Mouse (Mus musculus) retina, postnatal 1 day (tissue): ENCODE results near the gene Trim30a.
"Not testable (repeated sequence)": the region's sequence is repeated elsewhere in the genome, so short reads cannot be mapped to it uniquely, and the experiment has no call there.

Source experiments
- DNase-seq: peaks from one replicate; pipeline ENCODE4 v3.0.0-alpha.2; 2012

Trim30a gene

DNA sequence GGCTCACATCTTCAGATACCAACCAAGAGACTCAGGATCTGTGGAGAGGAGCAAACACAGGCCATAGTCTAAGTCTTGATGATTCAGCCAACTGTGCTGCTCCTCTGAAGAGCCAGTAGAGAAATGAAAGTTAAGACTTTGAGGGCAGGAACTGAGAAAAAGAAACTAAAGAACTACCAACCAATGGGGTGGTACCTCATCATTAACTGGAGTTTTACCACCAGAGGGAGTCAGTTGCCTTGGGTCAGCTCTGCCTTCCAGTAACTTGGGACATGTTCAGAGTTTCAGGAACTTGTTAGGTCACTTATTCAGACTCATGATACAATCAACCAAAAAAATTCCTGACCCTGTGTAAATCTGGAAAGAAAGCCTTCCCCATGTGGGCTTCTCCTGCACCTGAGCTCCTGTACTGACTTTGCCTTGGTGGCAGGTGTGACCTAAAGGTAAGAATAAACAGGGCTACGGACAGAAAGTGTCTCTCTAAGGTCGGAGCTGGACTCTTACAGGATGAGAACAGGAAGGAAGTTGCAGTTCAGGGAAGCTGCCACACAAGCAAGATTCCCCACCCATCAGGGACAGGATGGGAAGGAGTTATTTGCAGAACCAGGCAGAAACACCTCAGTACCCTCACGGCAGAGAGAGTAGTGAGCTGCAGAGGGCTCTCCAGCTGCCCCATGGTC lies at the start of gene Trim30a:
Gene Trim30a, minus strand, starts transcription at position 129 of the 680 bp plus-strand sequence.
- DNase-seq: no peak

DNA sequence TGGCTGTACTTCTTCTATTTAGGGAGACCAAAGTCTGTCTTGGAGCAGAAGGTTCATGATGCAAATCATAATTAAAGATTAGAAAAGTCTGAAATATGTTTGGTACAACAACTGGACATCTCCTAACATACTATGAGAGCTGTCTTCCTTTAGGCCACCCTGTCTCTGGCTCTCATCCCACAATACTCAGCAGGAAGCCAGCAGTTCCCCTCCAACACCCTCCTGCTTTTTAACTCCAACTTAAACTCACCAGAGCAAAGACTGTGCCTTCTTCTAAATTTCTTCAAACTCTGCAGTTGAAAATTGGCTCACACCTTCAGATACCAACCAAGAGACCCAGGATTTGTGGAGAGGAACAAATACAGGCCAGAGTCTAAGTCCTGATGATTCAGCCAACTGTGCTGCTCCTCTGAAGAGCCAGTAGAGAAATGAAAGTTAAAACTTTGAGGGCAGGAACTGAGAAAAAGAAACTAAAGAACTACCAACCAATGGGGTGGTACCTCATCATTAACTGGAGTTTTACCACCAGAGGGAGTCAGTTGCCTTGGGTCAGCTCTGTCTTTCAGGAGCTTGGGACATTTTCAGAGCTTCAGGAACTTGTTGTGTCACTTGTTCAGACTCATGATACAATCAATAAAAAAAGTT lies 42.5 kb upstream of the Trim30a start, which contains the start of gene Trim30d:
Gene Trim30d, minus strand, starts transcription at position 429 of the 645 bp plus-strand sequence.
- DNase-seq: not testable (repeated sequence)

DNA sequence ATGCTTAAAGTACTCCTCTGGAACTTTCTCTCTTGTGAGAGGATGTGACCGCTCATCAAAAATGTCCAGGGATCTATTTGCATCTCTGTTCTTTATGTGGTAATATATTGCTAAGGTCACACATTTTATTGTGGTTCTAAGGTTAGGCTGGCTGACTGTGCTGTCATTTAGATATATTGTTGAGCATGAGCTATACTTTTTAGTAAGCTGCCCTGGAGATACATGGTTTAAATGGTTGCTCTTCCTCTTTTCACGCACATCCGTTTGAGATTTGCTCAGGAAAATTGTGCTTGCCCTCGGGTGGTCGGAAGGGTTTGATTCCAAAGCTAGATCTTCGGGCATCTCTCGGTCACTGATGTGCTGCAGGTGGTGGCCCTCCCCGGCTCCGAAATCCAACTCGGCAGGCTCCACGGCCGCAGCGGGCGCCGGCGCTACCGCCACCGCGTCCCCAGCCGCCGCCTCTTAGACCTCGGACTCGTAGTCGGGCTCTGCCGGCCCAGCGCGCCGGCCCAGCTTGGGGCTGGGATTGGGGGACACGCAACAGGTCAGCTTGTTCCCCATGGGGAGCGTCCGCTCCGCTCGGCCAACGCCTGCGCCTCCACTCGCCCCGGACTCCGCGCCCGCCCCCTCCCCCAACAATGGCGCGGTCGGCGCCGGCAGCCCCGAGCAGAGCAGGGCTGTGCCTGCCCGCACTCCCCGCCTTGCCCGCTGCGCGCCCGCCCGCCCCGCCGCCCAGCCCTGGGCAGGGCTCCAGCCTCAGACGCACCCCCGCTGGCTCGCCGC lies 36.8 kb upstream of the Trim30a start:
- peak; percentile 34 for DNase-seq

DNA sequence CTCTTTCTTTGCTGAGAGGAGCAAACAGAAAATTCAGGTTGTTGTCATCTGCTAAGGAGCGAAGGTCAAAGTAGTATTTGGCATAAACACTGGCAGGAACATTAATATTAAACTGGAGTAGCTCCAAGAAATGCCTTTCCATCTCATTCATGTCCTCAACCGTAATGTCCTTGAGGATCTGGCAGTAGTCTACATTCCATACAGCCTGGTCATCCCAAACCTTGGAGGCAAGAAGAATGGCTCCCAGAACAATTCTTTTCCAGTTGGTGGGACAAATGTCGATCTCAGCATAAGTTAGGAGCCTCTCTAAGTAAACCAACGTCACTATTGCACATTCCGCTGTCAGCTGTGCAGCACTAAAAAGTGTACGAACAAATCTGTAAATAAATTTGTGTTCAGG lies 36.2 kb upstream of the Trim30a start:
- not testable (repeated sequence) for DNase-seq

DNA sequence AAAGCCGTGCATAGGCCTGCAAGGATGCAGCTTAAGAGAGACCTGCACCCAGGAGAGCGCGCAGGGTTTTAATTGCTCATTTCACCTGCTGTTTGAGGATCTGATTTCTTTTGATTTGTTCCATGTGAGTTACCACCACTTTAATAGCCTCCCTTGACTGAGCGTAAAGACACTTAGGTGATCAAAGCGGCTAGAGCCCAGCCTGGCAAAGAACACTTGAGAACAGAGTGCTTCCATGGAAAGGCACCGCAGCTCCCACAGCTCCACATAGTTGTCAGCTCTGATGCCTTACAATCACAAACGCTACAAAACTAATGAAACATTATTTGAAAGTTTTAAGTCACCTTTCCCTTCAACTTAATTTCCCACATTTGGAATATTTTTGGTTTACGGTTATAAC lies 34.5 kb upstream of the Trim30a start:
- DNase-seq: not testable (repeated sequence)

DNA sequence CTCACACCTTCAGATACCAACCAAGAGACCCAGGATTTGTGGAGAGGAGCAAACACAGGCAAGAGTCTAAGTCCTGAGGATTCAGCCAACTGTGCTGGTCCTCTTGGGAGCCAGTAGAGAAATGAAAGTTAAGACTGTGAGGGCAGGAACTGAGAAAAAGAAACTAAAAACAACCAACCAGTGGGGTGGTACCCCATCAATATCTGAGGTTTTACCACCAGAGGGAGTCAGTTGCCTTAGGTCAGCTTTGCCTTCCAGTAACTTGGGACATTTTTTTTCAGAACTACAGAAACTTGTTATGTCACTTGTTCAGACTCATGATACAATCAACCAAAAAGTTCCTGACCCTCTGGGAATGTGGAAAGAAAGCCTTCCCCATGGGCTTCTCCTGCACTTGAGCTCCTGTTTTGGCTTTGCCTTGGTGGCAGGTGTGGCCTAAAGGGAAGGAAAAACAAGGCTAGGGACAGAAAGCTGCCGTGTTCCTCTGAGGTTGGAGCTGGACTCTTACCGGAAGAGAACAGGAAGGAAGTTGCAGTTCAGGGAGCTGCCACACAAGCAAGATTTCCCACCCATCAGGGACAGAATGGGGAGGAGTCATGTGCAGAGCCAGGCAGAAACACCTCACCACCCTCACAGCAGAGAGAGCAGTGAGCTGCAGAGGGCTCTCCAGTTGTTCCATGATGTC lies 18.9 kb downstream of the Trim30a start:
- no peak for DNase-seq

DNA sequence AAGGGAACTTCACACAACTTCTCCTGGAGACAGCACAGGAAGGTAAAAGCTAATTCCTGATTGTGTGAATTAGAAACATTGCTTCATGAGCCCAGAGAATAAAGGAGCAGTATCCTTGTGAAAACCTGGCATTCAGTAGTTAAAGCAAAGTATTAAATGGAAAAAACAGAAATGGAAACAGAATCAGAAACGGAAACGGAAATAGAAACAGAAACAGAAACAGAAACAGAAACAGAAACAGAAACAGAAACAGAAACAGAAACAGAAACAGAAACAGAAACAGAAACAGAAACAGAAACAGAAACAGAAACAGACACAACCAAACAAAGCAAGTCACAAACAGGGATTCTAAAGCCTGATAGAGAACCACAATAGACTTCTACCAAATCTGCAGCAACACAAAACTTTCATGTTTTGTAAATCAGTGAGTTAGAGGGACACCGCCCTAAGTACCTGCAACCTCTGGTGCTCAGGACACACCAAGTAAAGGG lies 60.5 kb downstream of the Trim30a start:
- DNase-seq: no peak

DNA sequence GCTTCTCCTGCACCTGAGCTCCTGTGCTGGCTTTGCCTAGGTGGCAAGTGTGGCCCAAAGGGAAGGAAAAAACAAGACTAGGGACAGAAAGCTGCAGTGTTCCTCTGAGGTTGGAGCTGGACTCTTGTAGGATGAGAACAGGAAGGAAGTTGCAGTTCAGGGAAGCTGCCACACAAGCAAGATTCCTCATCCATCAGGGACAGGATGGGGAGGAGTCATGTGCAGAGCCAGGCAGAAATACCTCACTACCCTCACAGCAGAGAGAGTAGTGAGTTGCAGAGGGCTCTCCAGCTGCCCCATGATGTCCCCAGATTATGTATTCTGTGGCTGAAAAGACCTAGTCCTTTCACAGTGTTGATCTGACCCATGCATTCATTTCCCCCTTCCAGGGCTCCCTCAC lies 63.9 kb downstream of the Trim30a start:
- DNase-seq: no peak

DNA sequence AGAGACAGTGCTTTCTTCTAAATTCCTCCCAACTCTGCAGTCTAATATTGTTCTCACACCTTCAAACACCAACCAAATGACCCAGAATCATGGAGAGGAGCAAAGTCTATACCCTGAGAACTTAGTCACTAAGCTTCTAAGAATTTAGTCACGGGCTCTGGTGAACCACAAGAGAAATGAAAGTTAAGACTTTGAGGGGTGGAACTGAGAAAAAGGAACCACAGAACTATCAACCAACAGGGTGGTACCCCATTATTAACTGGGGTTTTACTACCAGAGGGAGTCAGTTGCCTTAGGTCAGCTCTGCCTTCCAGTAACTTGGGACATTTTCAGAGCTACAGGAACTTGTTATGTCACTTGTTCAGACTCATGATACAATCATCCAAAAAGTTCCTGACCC lies 64.3 kb downstream of the Trim30a start, which contains the start of gene Trim30c:
Gene Trim30c, minus strand, starts transcription at position 140 of the 400 bp plus-strand sequence.
- no peak for DNase-seq

DNA sequence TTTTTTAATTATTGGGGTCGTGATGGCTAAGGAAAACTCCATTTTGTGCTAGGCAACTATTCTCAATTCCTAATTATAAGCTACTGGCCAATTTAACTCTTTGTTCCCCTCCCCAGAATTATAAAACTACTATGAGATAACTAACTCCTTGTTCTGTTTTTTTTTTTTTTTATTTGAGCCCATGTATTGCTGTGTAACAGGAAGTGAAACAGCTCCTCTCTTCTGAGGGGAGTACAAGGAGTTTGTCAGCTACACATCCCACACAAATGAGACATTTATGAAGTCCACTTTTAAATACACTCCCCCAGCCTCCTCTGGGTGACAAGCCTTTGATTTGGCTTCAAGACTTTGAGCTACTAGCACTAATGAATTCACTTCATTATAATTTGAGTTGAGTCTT lies 66.5 kb downstream of the Trim30a start:
- DNase-seq: no peak

DNA sequence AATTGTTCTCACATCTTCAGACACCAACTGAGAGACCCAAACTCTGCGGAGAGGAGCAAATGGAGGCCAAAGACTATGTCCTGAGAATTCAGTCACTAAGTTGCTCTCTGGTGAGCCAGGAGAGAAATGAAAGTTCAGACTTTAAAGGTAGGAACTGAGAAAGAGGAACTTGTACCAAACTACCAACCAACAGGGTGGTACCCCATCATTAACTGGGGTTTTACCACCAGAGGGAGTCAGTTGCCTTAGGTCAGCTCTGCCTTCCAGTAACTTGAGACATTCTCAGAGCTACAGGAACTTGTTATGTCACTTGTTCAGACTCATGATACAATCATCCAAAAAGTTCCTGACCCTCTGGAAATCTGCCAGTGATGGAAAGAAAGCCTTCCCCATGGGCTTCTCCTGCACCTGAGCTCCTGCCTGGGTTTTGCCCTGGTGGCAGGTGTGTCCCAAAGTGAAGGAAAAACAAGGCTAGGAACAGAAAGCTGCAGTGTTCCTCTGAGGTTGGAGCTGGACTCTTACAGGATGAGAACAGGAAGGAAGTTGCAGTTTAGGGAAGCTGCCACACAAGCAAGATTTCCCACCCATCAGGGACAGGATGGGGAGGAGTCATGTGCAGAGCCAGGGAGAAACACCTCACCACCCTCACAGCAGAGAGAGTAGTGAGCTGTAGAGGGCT lies 95.1 kb downstream of the Trim30a start, which contains the start of gene Trim30b:
Gene Trim30b, minus strand, starts transcription at position 149 of the 679 bp plus-strand sequence.
- DNase-seq: no peak

DNA sequence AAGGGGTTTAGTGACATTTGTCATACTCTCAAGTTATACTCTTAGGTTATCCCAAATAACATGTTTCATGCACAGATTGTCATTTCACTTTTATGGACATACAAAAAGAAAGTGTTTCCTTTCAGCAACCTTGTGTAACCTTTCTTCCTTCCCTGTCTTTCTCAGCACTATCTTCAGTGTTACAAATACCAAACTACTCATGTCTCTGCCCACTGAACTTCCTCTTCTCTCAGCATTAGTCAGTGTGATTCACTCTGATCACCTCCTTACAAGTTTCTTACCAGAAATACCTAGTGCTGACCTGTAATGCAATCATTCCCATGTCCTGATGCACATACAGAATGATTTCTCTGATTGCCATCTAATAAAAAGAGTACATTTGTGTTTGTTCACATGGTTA lies 98.7 kb downstream of the Trim30a start:
- DNase-seq: no peak
